Mouse (Mus musculus) intestine, postnatal 0 days (tissue): ENCODE results near the gene Dtnb. TPM values are rescaled to one million over a fixed set of nuclear protein-coding genes. Genes with fewer than 3 reads are reported as not detected.

Experiments
- ATAC-seq: fragments of 200-750 bp; cut with Nextera tagmentation; 2 replicates; pipeline ENCODE4 v1.8.0; 2017; ENCODE audit warnings: mild to moderate bottlenecking, moderate TSS enrichment, moderate library complexity
- H3K27ac ChIP-seq: fragments of 300-500 bp; sonication (generic); 2 replicates; pipeline ENCODE4 v1.5.1; 2014; ENCODE audit warnings: mild to moderate bottlenecking, low read depth, low read length, moderate library complexity
- H3K27me3 ChIP-seq: fragments of 300-500 bp; sonication (generic); replicated peaks from 2 replicates; pipeline ENCODE4 v1.6.1; 2014; ENCODE audit warnings: low read length, mixed read lengths; ENCODE audit not compliant: control insufficient read depth, insufficient read depth
- H3K36me3 ChIP-seq: fragments of 300-500 bp; sonication (generic); 2 replicates; pipeline ENCODE4 v1.6.1; 2014; ENCODE audit warnings: mild to moderate bottlenecking, moderate library complexity; ENCODE audit not compliant: control insufficient read depth, insufficient read depth
- H3K4me1 ChIP-seq: fragments of 300-500 bp; sonication (generic); replicated peaks from 2 replicates; pipeline ENCODE4 v1.6.1; 2014; ENCODE audit warnings: antibody characterized with exemption, low read length, mixed read lengths; ENCODE audit not compliant: control insufficient read depth, insufficient read depth
- H3K4me2 ChIP-seq: fragments of 300-500 bp; sonication (generic); replicated peaks from 2 replicates; pipeline ENCODE4 v1.6.1; 2014; ENCODE audit warnings: low read depth, mild to moderate bottlenecking, moderate library complexity
- H3K4me3 ChIP-seq: fragments of 300-500 bp; sonication (generic); 2 replicates; pipeline ENCODE4 v1.5.1; 2014; ENCODE audit warnings: low read depth, low read length
- H3K9ac ChIP-seq: fragments of 300-500 bp; sonication (generic); 2 replicates; pipeline ENCODE4 v1.6.1; 2014; ENCODE audit warnings: mild to moderate bottlenecking, low read depth, low read length
- H3K9me3 ChIP-seq: fragments of 300-500 bp; sonication (generic); 2 replicates; pipeline ENCODE4 v1.6.1; 2016; ENCODE audit warnings: mixed run types; ENCODE audit not compliant: control insufficient read depth
- CTCF ChIP-seq: sonication (generic); IDR thresholded peaks from 2 replicates; pipeline ENCODE4 v1.5.1; 2016; ENCODE audit warnings: low read depth, mild to moderate bottlenecking, control low read depth, antibody characterized with exemption, moderate library complexity
- WGBS: fragments of 180-500 bp; shearing (Covaris S2); extraction: QIAGEN DNeasy Blood & Tissue Kit; methylation state at CpG from one replicate; pipeline ENCODE4 v1.1.7; 2014; 5-methylcytosine and 5-hydroxymethylcytosine counted together
- polyA plus RNA-seq: library from polyadenylated mRNA; unstranded; fragments of >200 nt; fragmentation: Nextera tagmentation; extraction: Ambion mirVana; gene quantifications from 2 replicates; pipeline ENCODE4 v1.2.1, GENCODE M21; 2015

Dtnb gene
- polyA plus RNA-seq, 1 experiment from 2014 or later: 9.8 TPM

DNA sequence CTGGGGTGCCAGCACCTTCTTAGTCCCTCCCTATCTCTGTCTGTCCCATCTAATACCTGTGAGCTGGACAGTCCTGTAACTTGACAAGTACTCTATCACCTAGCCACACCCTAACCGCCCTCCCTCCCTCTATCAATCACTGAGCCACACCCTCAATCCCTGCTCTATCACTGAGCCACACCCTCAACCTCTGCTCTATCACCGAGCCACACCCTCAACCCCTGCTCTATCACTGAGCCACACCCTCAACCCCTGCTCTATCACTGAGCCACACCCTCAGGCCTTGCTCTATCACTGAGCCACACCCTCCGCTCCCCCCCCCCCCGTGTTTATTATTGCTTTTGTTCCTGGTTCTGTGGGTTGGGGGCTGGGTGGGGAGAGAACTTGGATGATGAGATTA is 223.4 kb downstream of the Dtnb start:
- H3K36me3 ChIP-seq: no peaks in the 10 kb centered on the region
- no peaks in the 10 kb centered on the region; the same call in 1 of the 2 replicates for H3K4me1 ChIP-seq
- H3K27ac ChIP-seq: no peak overlapping the region
- no peak overlapping the region for H3K4me3 ChIP-seq
- H3K27me3 ChIP-seq: no peaks in the 10 kb centered on the region
- TF ChIP-seq CTCF: no peak
- no peak overlapping the region for H3K4me2 ChIP-seq
- 32% methylated on average over 4 of the region's 4 CpGs for WGBS
- no peak for ATAC-seq
- H3K9me3 ChIP-seq: no peaks in the 10 kb centered on the region
- no peak overlapping the region for H3K9ac ChIP-seq

- Histone ChIP-seq H3K4me1 (no peaks in the 10 kb centered on the region), H3K27me3 (no peaks in the 10 kb centered on the region), H3K4me2 (no peak overlapping the region), H3K27ac (no peak overlapping the region), H3K9ac (no peak overlapping the region), H3K4me3 (no peak overlapping the region), H3K9me3 (no peaks in the 10 kb centered on the region), H3K36me3 (no peaks in the 10 kb centered on the region)
- WGBS: 95% methylated on average over 1 of the region's 1 CpGs
- no peak for TF ChIP-seq CTCF
- no peak for ATAC-seq
Observed at GRCm38 (mm10) chr12:3799551-3799950, 227.4 kb downstream of the Dtnb start.

GRCm38 (mm10) chr12:3805852-3806251 is 233.7 kb downstream of the Dtnb start, which contains the start of gene Dnmt3a:
TSS of gene Dnmt3a (plus strand) at chr12:3806007.
- no peaks in the 10 kb centered on the region for H3K9me3 ChIP-seq
- WGBS: 16% methylated on average over 4 of the region's 4 CpGs
- peaks cover 18% of the 10 kb centered on the region for H3K4me1 ChIP-seq
- no peaks in the 10 kb centered on the region for H3K27me3 ChIP-seq
- H3K4me3 ChIP-seq: peak within 1 kb of the TSS; percentile 91
- ATAC-seq: no peak; the same call in 1 of the 2 replicates
- H3K4me2 ChIP-seq: peak within 1 kb of the TSS; percentile 90
- no peak for TF ChIP-seq CTCF
- no peaks in the 10 kb centered on the region for H3K36me3 ChIP-seq
- peak within 1 kb of the TSS; percentile 95 for H3K9ac ChIP-seq
- H3K27ac ChIP-seq: peak within 1 kb of the TSS; percentile 96

GRCm38 (mm10) chr12:3806271-3806684 is 234.1 kb downstream of the Dtnb start:
- Histone ChIP-seq H3K36me3 (no peaks in the 10 kb centered on the region), H3K4me2 (peak overlapping the region; percentile 90), H3K4me3 (peak overlapping the region; percentile 91), H3K9ac (peak overlapping the region; percentile 95), H3K9me3 (no peaks in the 10 kb centered on the region), H3K4me1 (peaks cover 22% of the 10 kb centered on the region), H3K27ac (peak overlapping the region; percentile 96), H3K27me3 (no peaks in the 10 kb centered on the region)
- under 1% methylated on average over 22 of the region's 41 CpGs for WGBS
- ATAC-seq: peak; percentile 82
- peak; percentile 88 for TF ChIP-seq CTCF

DNA sequence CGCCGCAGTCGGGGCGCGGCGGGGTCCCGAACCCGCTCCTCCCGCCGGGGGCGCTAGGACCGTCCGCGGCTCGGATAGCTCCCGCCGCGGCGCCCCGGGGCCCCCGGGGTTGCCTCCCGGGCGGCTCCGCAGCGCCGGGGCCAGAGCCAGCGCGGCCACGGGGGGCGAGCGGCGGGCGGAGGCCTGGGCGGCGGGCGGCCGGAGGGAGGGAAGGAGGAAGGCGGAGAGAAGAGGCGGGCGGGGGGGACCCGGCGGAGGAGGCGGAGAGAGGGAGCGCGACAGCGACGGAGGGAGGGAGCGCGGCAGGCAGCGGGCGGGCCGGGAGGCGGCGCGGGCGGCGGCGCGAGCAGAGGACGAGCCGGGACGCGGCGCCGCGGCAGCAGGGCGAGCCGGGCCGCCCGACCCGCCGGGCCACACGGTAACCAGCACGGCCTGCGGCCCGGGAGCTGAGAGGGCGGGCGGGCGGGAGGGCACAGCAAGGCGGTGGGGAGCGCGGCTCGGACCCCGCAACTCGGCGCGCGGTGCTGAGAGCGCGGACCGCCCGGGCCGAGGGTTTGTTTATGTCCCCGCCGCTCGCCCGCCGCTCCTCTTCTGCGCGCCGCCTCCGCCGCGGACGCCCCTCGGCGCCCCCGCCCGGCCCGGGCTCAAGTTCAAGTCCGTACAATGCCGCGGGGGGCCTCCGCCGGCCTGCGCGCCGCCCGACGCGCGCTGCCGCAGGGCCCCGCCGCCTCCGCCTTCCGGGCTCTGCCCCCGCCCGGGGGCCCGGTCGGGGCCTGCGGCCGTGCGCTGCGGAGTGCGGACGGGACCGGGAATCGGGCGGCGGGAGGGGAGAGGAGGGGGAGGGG is 234.7 kb downstream of the Dtnb start:
- Histone ChIP-seq H3K4me2 (peak overlapping the region; percentile 90), H3K27me3 (no peaks in the 10 kb centered on the region), H3K9ac (peak overlapping the region; percentile 95), H3K9me3 (no peaks in the 10 kb centered on the region), H3K4me1 (peaks cover 22% of the 10 kb centered on the region), H3K36me3 (no peaks in the 10 kb centered on the region), H3K27ac (peak overlapping the region; percentile 96), H3K4me3 (peak overlapping the region; percentile 91)
- peak; percentile 56 for ATAC-seq
- 0 out of 2 replicates have a peak, but pooled peaks have one; percentile 10 for TF ChIP-seq CTCF
- WGBS: 1% methylated on average over 43 of the region's 141 CpGs

DNA sequence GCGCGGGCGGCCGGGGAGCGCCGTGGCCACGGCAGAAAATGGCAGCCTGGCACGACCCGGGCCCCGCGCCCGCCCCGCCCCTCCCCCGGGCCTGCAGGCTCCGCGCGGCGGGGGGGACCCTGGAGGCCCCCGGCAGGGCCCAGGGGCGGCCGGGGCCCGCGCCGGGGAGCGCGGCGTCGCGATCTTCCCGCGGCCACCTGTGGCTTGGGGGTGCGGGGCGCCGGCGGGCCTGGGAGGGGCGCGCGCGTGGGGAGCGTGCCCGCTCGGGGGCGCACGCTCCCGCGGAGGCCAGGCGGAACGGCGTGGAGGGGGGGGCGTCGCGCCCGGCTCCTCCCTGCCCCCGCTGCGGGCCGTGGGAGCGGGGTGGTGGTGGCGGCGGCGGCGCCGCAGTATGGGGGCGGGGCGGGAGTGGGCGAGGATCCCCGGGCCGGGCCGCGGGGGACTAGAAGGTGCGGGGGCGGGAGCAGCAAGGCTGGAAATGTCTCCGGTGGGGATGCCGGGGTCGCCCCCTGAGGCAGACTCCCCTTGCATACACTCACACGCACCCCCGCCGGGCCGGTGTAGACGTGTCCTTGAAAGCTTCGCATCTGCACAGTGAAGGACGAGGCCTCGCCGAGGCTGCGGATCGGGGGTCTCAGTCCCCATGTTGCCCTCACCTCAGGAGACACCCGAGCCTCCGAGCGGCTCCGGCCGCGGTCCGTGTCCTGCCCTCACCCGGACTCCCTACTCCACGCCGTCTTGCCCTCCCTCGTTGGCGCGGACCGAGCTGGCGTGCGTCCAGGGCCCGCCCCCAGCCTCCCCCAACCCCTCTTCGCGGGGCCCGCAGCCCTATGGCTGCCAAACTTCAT is 235.6 kb downstream of the Dtnb start:
- peak; percentile 23 for ATAC-seq

More for the DNA sequence above, 235.6 kb downstream of the Dtnb start:
- Histone ChIP-seq H3K27me3 (no peaks in the 10 kb centered on the region), H3K9ac (peak overlapping the region; percentile 95), H3K27ac (peak overlapping the region; percentile 96), H3K9me3 (no peaks in the 10 kb centered on the region), H3K36me3 (0 out of 2 replicates have a peak, but pooled peaks cover 3% of the 10 kb centered on the region), H3K4me2 (peak overlapping the region; percentile 90), H3K4me1 (peaks cover 26% of the 10 kb centered on the region), H3K4me3 (peak overlapping the region; percentile 91)
- TF ChIP-seq CTCF: no peak; the same call in 1 of the 2 replicates
- 1% methylated on average over 52 of the region's 105 CpGs for WGBS
